Mouse (Mus musculus) activated CD4-positive, CD25-positive, alpha-beta regulatory T cell, adult 9 weeks (primary cell): ENCODE measurements around the gene Psma2. TPM values are rescaled to one million over a fixed set of nuclear protein-coding genes. Genes with fewer than 3 reads are reported as not detected.

Experiments
- polyA plus RNA-seq: library from polyadenylated mRNA; unstranded; fragments of 100-300 nt; shearing (Covaris generic); gene quantifications from one replicate; pipeline ENCODE4 v1.2.1, GENCODE M21; 2017

The Psma2 gene
- polyA plus RNA-seq, result 281 TPM

GRCm38 (mm10) chr13:14612926-14613529 is at the start of gene Psma2, which contains the start of gene Mrpl32:
Psma2 (plus strand) TSS chr13:14613240.
Mrpl32 (minus strand) TSS chr13:14613165.

DNA sequence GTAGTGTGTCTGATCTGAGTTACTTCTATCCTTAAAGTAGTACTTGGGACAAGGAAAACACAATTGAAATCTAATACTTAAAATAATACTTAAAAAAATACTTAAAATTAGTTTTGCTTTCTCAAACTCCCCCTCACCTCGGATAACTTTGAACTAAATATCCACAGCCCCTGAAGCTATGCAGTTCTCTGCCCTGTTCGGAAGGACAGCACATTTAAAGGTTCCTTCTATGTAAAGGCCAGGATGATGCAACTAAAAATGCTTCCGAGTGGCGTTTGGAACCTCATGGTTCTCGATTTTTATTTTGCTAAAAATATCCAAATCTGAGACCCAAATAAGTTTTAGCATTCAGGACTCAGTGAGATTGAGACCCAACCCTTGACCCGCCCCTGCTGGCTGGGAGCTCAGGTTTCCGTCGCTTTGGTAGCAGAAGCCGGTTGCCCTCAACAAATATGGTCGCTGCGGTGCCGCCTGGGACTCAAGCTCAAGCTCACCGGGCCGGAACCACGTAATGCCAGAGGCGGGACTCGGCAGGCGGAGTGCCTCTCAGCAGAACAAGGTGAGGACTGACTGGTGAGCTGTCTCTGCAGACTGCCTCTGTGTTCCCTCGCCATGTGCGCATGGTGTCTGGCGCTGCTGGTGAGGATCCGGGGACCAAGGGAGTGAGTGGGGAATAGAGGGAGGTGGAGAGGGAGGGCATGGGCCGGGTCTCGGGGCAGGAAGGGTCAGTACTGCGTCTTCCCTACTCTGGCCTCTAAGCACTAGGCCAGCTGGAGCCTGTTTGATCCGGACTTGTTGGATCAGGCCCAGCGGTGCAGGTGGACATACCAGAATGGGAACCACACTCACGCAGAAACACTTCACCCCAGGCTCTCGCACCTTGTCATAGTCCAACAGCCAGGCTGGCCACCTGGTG is 16.9 kb downstream of the Psma2 start, which contains the start of gene AW209491:
Gene AW209491, plus strand, starts transcription at position 429 of the 916 bp plus-strand sequence.

Other genes starting within 250 kb of the Psma2 start
- 0.20 TPM for gene Hecw1, start 90.0 kb upstream of the Psma2 start, polyA plus RNA-seq
- gene Mrpl32, start 75 bp upstream of the Psma2 start, polyA plus RNA-seq, result 134 TPM
- 17.7 TPM for gene AW209491, start 16.9 kb downstream of the Psma2 start, polyA plus RNA-seq